Mouse (Mus musculus): Measurements from ENCODE around the gene Fzd9.

Fzd9 gene

DNA sequence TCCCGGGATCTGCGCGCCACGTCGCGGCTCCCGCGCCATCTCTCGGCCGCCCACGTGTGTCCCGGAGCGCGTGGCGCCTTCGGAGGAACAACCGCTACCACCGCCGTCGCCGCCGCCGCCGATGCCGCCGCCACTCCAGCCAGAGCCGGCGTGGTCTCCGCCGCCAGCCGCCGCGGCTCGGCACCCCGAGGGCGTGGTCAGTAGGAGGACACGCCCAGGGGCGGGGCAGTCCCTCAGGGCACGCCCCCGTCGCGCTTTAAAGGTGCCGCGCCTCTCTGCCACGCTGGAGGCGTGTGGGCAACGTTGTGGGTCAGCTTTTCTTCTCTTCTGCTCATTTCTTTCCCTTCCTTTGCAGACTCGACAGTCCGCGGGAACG is at the start of gene Fzd9:
Gene Fzd9, minus strand, starts transcription at position 152 of the 376 bp plus-strand sequence.
- DNase-seq (ENCODE audit: low spot score in 2 of 2): peak; percentile 74 to 75

- no peak for DNase-seq (ENCODE audit: low spot score in 2 of 2)
Observed at GRCm38 (mm10) chr5:135292001-135292400, 41.0 kb upstream of the Fzd9 start.

GRCm38 (mm10) chr5:135291193-135291592 is 40.2 kb upstream of the Fzd9 start:
- DNase-seq (ENCODE audit: low spot score in 2 of 2): no peak

DNA sequence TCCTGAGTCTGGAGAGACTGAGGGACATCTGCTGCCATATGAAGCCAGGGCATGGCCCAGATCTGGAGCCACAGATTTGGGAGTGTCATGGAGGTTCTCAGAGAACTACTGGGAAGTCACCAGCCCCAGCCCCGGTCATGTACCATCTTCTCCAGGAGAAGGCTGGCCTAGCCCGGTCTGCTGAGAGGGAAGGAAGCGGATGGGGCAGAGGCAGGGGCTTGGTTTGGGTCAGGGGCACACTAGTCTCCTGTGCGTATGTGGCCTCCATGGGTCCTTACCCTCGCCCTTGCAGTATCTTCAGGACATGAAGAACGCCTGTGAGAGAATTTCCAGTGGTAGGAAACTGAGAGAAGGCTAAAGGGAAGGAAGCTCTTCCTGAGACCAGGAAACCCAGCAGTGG is 39.7 kb upstream of the Fzd9 start:
- no peak for DNase-seq (ENCODE audit: low spot score in 2 of 2)

DNA sequence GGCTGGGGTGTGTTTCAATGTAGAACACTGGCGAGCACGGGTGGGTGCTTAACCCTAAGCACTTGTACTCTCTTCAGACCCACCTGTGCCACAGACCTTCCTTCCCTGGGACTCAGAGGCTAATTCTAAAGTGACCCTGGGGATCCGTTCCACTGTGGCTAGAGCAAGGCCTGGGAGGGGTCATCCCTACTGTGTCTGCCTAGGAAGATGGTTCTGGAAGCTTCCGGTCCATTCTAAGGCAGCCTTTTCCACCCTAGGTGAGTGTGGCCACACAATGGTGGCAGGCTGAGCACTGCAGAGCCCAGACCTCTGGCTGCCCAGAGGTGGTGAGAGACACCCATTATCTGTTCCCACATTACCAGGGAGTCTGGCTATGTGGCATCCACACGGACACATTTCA is 35.9 kb upstream of the Fzd9 start:
- DNase-seq (ENCODE audit: low spot score in 2 of 2): no peak

- peak; percentile 44 to 53 for DNase-seq (ENCODE audit: low spot score in 2 of 2)
Observed at GRCm38 (mm10) chr5:135286185-135286584, 35.2 kb upstream of the Fzd9 start.

DNA sequence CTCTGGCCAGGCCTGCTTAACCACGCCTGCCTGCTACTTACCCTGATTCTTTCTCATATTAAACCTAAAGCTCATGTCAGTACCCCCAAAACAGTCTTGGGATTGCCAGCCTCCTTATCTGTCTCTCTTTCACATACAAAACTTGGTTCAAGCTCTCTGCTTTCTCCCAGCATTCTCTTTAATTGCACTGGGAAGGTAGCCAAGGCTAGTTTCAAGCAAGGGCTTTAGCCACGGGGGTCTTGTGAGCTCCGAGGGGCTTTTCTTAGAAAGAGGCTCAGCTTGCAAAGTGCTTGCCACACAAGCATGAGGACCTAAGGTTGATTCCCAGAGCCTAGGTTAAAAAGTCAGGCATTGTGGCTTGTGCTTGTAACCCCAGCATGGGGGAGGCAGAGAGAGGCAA is 34.2 kb upstream of the Fzd9 start:
- no peak for DNase-seq (ENCODE audit: low spot score in 2 of 2)

- no peak for DNase-seq (ENCODE audit: low spot score in 2 of 2)
Observed at GRCm38 (mm10) chr5:135280226-135280625, 29.2 kb upstream of the Fzd9 start.

- DNase-seq (ENCODE audit: low spot score in 2 of 2): no peak
Observed at GRCm38 (mm10) chr5:135276597-135276996, 25.6 kb upstream of the Fzd9 start.

- no peak for DNase-seq (ENCODE audit: low spot score in 2 of 2)
Observed at GRCm38 (mm10) chr5:135274663-135275396, 23.8 kb upstream of the Fzd9 start.

DNA sequence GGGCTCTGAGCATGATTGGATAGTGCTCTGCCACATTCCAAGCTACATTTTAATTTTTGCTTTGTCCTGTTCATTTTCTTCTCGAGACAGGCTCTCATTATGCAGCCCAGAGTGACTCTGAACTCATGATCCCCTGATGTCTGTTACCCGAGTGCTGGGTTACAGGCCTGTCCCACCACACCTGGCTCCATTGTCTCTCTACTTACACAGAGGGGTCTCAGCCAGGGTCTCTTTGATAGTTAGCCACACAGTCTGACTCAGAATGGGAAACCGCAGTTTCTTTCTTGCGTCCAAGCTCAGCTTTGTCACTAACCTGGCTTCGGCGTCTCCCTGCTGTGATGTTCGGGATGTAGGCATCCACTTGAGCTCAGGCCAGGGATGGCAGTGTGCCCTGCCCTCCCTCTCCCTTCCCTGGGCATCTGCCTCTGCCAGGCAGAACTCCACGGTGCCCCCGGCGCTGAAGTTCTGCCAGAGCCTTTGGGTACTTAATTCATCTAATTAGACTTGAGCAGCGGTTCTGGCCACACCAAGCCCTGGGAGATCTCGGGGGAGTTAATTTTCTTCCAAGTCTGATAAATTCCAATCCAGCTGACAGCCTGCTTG is 20.6 kb upstream of the Fzd9 start:
- DNase-seq (ENCODE audit: low spot score in 2 of 2): no peak

GRCm38 (mm10) chr5:135270361-135270760 is 19.3 kb upstream of the Fzd9 start:
- DNase-seq (ENCODE audit: low spot score in 2 of 2): no peak

DNA sequence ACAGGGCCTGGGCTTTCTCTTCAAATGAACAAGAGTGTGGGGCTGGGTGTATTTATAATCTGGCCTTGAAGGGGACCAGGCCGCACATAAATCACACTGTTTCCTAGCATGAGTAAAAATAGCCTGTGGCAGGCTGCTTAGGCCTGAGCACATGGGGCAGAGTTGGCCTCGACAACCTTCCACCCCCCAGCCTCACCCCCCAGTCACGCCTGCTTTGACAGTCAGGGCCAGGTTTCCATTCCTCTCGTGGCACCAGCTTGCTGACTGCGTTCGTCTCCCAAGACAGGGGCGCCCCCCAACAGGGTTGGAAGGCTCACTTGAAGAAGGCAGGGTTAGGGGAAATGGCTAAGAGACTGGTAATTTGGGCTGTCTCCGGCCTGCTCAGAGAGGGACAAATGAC is 18.4 kb upstream of the Fzd9 start:
- DNase-seq (ENCODE audit: low spot score in 2 of 2): no peak

- DNase-seq (ENCODE audit: low spot score in 2 of 2): no peak
Observed at GRCm38 (mm10) chr5:135264548-135264947, 13.5 kb upstream of the Fzd9 start.

- no peak for DNase-seq (ENCODE audit: low spot score in 2 of 2)
Observed at GRCm38 (mm10) chr5:135263866-135264503, 13.0 kb upstream of the Fzd9 start.

DNA sequence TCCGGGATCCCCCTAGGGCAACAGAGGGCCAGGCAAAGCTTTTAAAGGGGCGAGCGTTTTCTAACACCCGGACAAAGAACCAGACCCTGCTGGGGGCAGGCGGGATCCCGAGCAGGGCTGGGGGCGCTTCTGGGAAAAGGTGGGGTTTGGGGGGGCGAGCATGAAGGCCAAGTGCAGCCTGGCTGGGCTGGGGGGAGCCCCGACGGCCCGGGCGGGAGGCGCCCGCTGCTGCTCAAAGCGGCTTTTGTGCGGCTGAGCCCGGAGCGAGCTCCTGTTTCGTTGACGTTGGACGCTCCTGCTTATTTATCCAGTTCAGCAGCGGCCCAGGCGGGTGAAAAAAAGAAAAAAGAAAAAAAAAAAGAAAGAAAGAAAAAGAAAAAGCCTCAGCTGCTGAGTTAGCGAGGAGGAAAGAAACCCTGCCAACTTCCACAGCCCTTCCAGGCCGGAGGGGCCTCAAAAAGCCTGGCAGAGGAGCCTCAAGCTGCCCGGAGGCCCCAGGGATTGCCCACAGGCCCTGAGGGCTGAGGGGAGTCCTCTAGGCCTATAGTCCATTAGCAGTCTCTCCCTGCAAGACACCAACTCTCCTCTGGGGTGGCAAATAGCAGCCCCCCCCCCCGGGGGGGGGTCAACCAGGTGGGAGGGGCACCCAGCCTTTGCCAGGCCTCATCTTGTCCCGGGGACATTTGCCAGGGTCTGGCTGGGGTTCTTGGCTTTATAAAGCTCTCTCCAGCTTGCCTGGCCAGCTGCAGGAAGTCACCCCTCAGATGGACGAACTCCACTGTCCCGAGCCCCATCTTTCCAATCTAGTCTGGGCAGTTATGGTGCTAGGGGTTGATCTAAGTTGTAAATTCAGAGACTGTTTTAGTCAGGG is 7.5 kb upstream of the Fzd9 start:
- no peak for DNase-seq (ENCODE audit: low spot score in 2 of 2)

GRCm38 (mm10) chr5:135257559-135257958 is 6.5 kb upstream of the Fzd9 start:
- DNase-seq (ENCODE audit: low spot score in 2 of 2): no peak

DNA sequence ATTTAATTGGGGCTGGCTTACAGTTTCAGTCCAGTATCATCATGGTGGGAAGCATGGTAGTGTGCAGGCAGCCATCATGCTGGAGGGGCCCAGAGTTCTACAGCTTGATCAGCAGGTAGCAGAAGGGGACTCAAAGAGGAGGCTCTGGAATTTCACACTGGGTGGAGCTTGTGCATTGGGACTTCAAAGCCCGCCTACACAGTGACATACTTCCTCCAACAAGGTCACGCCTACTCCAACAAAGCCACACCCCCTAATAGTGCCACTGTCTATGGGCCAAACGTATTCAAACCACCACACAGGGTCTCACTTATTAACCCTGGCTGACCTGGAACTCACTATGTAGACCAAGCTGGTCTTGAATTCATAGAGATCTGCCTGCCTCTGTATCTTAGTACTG is 5.1 kb upstream of the Fzd9 start:
- no peak for DNase-seq (ENCODE audit: low spot score in 2 of 2)

- no peak for DNase-seq (ENCODE audit: low spot score in 2 of 2)
Observed at GRCm38 (mm10) chr5:135253741-135254401, 2.8 kb upstream of the Fzd9 start.

GRCm38 (mm10) chr5:135250186-135251078 is 598 bp downstream of the Fzd9 start:
- DNase-seq (ENCODE audit: low spot score in 2 of 2): peak; percentile 16 to 34
